Mouse (Mus musculus) liver, adult 2 months (tissue): ENCODE measurements around the gene Gm21731.
"Not testable (repeated sequence)": the region's sequence is repeated elsewhere in the genome, so short reads cannot be mapped to it uniquely, and the experiment has no call there.

Source experiments
- CTCF ChIP-seq: fragments of 200-500 bp; IDR thresholded peaks from 2 replicates; pipeline ENCODE4 v1.5.1; 2011; ENCODE audit warnings: low read depth, low read length, control low read depth
- POLR2A ChIP-seq: fragments of 200-500 bp; IDR thresholded peaks from 2 replicates; pipeline ENCODE4 v1.6.1; 2011; ENCODE audit warnings: low read length, control low read depth; ENCODE audit not compliant: insufficient read depth; ENCODE audit errors: extremely low read depth

DNA sequence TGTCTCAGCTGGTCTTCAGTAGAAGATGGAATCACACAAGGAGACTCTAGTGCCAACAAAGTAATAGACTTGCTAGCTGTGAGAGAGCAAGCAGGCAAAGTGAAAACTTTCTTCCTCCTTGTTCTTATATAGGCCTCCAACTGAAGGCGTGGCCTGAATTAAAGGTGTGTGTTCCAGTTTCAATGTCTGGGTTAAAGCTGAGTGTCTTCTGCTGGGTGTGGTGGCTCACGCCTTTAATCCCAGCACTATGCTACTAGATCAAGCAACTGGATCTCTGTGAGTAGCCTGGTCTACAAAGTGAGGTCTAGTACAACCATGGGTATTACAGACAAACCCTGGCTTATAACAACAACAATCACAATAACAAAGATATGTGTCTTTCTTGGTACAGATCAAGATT is 23.1 kb upstream of the Gm21731 start, which contains the start of gene Gm21762:
- not testable (repeated sequence) for TF ChIP-seq POLR2A, CTCF
